Mouse (Mus musculus): Measurements from ENCODE around the gene Ly6g6f. TPM values are rescaled to one million over a fixed set of nuclear protein-coding genes. Genes with fewer than 3 reads are reported as not detected.
A peak's percentile ranks its signal among the peaks of the same experiment; 100 is the strongest.

The Ly6g6f gene
- polyA plus RNA-seq, 1 experiment from 2014 or later = 0.66 TPM

DNA sequence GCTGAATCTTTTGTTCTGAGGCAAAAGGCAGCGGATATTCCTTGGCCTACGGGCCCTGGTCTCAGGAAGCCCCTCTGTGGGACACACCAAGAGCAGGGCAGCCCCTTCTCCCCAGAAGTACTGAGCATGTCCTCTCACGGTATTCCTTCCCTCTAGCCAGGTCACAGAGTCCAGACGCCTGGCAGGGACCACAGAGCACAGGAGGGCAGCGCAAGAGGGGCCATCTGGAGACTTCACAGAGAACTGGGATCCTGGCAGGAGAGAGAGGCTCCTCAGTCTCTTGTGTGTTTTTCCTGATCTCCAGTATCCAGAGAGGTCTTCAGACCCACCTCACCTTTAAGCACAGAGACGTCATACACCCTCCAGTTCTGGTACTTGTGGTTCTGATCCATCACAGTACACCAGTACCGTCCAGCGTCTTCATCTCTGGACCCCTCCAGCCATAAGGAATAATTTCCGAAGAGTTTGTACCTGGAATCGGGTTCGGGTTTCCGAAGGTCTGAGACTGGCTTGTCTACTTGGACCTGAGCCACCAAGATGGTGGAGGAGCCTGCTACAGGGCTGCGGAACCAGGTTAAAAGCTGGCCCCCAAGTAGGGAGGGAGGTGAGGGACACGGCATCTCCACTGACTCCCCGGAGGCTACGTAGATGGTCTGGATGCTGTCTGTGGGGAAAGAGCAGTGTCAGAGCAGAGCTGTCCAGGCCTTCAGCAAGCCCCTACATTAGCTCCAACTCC lies 2.4 kb downstream of the Ly6g6f start:
- WGBS = 84% methylated on average over 16 of the region's 16 CpGs
- Histone ChIP-seq H3K27ac (no peak overlapping the region), H3K27me3 (ENCODE audit: low read depth, poor library complexity, severe bottlenecking) (peaks cover 15% of the 10 kb centered on the region), H3K4me3 (no peak overlapping the region), H3K36me3 (no peaks in the 10 kb centered on the region), H3K9me3 (replicated peaks) (no peaks in the 10 kb centered on the region), H3K4me1 (peaks cover 7% of the 10 kb centered on the region)
- DNase-seq (ENCODE audit: low spot score) = no peak

DNA sequence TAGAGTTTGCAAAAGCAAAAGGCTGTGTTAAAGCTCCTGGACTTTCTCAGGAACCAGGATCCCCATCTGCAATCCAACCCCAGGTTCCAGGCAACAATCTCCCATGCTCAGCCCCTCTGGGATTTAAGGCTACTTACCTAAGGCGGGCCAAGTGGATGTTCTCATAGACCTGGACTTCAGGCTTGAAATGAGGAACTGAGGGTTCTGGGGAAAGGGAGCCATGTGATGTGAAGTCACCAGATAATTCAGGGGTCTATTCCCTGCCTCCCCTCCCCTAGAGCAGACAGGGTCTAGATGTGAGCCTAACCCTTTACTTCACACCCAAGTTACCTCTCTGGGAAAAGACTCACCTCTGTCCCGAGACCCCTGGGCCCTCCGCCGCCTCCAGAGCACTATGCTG lies 4.7 kb downstream of the Ly6g6f start:
- Histone ChIP-seq H3K9me3 (replicated peaks) (no peaks in the 10 kb centered on the region), H3K27ac (no peak overlapping the region), H3K36me3 (no peaks in the 10 kb centered on the region), H3K4me1 (peaks cover 28% of the 10 kb centered on the region), H3K27me3 (ENCODE audit: low read depth, poor library complexity, severe bottlenecking) (peaks cover 29% of the 10 kb centered on the region), H3K4me3 (no peak overlapping the region)
- no peak for DNase-seq (ENCODE audit: low spot score)
- 86% methylated on average over 4 of the region's 4 CpGs for WGBS

DNA sequence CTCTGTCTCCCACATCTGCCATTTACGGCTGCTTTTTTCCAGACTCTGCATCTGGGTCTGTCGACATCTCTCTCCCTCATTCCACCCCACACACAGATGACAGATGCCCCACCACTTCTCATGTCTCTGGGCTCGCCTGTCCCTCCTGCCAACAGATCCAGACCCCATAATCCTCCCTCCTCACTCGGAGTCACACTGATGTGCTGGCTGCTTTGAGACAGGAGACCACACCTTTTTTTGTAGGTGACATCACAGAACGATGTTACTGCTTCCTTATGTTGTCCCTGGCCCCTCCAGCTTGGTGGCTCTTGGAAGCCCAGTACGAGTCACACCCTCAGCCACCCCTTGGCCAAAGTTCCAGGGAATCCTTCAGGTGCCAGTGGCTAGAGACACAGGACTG lies 5.2 kb downstream of the Ly6g6f start:
- Histone ChIP-seq H3K4me3 (no peak overlapping the region), H3K27me3 (ENCODE audit: low read depth, poor library complexity, severe bottlenecking) (peaks cover 29% of the 10 kb centered on the region), H3K9me3 (replicated peaks) (no peaks in the 10 kb centered on the region), H3K36me3 (no peaks in the 10 kb centered on the region), H3K4me1 (peaks cover 28% of the 10 kb centered on the region), H3K27ac (no peak overlapping the region)
- 49% methylated on average over 6 of the region's 6 CpGs for whole genome bisulfite sequencing
- no peak for DNase-seq (ENCODE audit: low spot score)

DNA sequence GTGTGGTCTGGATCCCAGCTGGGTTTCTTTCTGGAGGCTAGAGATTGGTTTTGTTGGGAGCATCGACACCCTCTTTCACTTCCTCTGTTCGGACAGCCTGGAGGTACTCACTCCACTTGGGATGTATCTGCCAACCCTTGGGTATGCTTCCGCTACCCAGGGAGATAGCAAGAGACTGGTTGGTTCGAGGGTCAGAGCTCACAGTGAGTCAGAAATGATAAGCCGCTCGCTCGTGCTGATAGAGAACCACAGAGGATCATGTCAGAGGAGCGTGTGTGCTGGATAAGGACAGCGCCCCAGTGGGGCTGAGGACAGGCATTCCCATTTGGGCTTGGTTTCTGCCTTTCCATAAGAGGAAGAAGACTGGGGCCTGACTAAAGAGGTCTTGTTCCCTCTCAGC lies 5.6 kb downstream of the Ly6g6f start:
- H3K4me3 ChIP-seq = no peak overlapping the region
- 76% methylated on average over 9 of the region's 9 CpGs for WGBS
- H3K27ac ChIP-seq = no peak overlapping the region
- no peaks in the 10 kb centered on the region for H3K9me3 ChIP-seq (replicated peaks)
- peaks cover 29% of the 10 kb centered on the region for H3K27me3 ChIP-seq (ENCODE audit: low read depth, poor library complexity, severe bottlenecking)
- H3K36me3 ChIP-seq = no peaks in the 10 kb centered on the region
- peaks cover 28% of the 10 kb centered on the region for H3K4me1 ChIP-seq
- no peak for DNase-seq (ENCODE audit: low spot score)

DNA sequence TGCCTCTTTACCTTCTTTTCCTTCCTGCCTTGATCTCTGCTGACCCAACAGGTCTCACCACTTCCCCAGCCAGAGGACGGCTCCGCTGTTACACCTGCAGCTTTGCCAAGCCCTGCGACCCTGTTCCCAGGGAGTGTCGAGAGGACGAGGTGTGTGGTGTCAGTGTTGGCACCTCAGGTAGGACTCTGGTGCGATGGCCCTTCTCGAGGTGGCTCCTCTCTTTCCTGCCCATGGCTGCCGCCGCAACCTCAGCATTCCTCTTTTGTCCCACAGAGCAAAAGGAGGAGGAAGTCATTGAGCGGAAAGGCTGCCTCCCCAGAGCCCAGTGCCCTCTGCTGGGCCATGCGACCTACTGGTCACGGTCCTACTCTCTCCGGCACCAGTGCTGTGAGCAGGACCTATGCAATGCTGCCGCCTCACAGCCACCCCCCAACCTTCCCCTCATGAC lies 7.6 kb downstream of the Ly6g6f start, which contains the start of gene Ly6g6d:
Gene Ly6g6d, minus strand, starts transcription at position 280 of the 448 bp plus-strand sequence.
- peak within 1 kb of the TSS; percentile 58 for H3K27ac ChIP-seq

DNA sequence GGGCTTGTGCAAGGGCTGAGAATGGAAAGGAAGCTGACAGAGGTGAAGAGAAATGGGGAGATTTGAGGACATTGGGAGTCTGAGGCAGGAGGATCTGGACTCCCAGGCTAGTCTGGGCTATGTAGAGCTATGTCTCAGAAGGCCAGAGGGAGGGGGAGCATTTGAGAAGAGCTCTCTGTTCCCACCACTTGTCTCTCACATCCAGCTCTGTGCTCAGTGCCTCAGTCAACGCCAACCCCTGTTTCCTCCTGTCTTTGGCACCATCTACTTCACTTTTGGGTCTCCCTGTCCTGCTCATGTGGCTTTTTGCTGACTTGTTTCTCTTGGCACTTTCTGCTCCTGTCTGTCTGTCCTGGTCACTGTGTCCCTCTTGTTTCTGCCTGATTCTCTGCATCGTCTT lies 8.1 kb downstream of the Ly6g6f start:
- Histone ChIP-seq H3K27me3 (ENCODE audit: low read depth, poor library complexity, severe bottlenecking) (peaks cover 29% of the 10 kb centered on the region), H3K4me3 (peak overlapping the region; percentile 37), H3K4me1 (peaks cover 36% of the 10 kb centered on the region), H3K9me3 (replicated peaks) (no peaks in the 10 kb centered on the region), H3K36me3 (no peaks in the 10 kb centered on the region), H3K27ac (peak overlapping the region; percentile 58; the same call in 1 of the 2 replicates)
- WGBS = 46% methylated on average over 2 of the region's 2 CpGs
- no peak for DNase-seq (ENCODE audit: low spot score)

More for the DNA sequence above, 7.6 kb downstream of the Ly6g6f start, which contains the start of gene Ly6g6d:
- Histone ChIP-seq H3K36me3 (no peaks in the 10 kb centered on the region), H3K9me3 (replicated peaks) (no peaks in the 10 kb centered on the region), H3K4me1 (peaks cover 36% of the 10 kb centered on the region), H3K4me3 (peak within 1 kb of the TSS; percentile 37), H3K27me3 (ENCODE audit: low read depth, poor library complexity, severe bottlenecking) (peaks cover 29% of the 10 kb centered on the region)
- peak; percentile 53 for DNase-seq (ENCODE audit: low spot score)
- 13% methylated on average over 14 of the region's 14 CpGs for WGBS

DNA sequence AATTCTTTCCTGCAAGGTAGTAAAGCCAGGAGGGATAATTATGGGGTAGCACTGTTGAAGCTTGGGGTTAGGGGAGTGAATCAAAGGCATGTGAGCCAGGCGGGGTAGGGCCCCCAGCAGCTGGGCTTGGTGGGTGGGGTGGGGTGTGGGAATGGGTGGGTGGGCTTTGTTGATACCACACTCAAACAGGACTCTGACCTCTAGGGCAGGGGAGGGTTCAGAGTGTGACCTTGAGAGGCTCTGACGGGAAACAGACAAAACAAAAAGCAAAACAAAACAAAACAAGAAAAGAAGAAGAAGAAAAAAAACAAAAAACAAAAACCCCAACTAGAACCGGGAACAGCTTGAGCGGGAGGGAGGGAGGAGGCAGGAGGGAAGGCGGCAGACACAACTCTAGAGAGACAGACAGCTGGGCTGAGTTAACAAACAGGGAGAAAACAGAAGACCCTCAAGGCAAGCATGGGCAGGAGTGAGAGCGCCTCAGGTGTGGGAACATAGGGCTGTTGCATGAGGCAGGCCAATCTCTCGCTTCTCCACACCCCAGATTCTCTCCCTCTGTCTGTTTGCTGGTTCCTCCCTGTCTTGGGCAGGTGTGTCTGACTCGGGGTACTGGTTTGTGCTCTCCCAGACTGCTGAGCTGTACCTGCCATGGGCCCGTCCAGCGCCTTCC lies 8.8 kb downstream of the Ly6g6f start, which contains the start of gene Ly6g6e:
Gene Ly6g6e, plus strand, starts transcription at position 396 of the 670 bp plus-strand sequence.
- Histone ChIP-seq H3K27ac (peak within 1 kb of the TSS; percentile 58), H3K4me3 (peak within 1 kb of the TSS; percentile 37)
- 22% methylated on average over 10 of the region's 10 CpGs for WGBS

DNA sequence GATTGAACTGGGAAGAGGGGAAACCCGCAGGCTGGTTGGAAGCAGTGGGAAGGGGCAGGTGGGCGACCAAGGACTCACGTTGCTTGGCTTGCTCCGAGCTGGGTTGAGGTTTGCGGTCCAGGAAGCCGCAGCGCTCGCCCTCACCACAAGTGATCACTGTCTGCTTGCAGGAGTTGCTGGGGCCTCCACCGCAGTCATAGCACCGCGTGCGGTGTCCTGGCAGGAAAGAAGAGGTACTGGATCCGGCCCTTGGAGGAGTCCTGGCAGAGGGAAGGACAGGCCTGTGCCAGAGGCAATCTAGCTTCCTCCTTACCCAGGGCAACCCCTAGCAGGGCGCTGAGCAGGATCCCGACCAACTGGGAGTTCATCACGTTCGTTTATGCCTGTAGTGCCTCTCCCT lies 11.3 kb downstream of the Ly6g6f start:
- 45% methylated on average over 17 of the region's 17 CpGs for WGBS
- H3K9me3 ChIP-seq (replicated peaks) = no peaks in the 10 kb centered on the region
- H3K27me3 ChIP-seq (ENCODE audit: low read depth, poor library complexity, severe bottlenecking) = peaks cover 25% of the 10 kb centered on the region
- H3K36me3 ChIP-seq = no peaks in the 10 kb centered on the region
- DNase-seq (ENCODE audit: low spot score) = no peak
- H3K4me3 ChIP-seq = no peak overlapping the region
- peaks cover 33% of the 10 kb centered on the region for H3K4me1 ChIP-seq
- H3K27ac ChIP-seq = peak overlapping the region; percentile 53

More for the DNA sequence above, 8.8 kb downstream of the Ly6g6f start, which contains the start of gene Ly6g6e:
- Histone ChIP-seq H3K27me3 (ENCODE audit: low read depth, poor library complexity, severe bottlenecking) (peaks cover 29% of the 10 kb centered on the region), H3K36me3 (no peaks in the 10 kb centered on the region), H3K4me1 (peaks cover 36% of the 10 kb centered on the region), H3K9me3 (replicated peaks) (no peaks in the 10 kb centered on the region)
- peak; percentile 41 for DNase-seq (ENCODE audit: low spot score)

DNA sequence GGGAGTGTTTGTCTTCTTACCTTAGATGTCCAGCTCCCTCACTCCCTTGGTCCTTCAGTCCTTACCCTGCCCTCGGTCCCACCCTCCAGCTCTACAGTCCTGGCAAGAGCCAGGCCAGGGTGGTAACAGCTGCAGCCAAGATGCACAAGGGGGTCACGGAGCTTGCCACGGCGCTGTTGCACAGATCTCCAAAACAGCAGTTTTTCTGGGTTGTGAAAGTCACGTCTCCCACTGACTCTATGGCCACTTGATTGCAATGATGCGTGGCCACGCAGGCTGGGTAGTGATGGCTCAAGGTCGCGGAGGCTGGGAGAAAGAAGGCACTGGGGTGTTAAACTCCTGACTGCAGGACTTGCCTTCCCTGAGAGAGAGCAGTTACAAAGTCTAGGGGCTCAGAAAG lies 14.0 kb downstream of the Ly6g6f start:
- H3K4me1 ChIP-seq = peaks cover 13% of the 10 kb centered on the region
- H3K9me3 ChIP-seq (replicated peaks) = no peaks in the 10 kb centered on the region
- no peak overlapping the region for H3K27ac ChIP-seq
- DNase-seq (ENCODE audit: low spot score) = no peak
- H3K36me3 ChIP-seq = no peaks in the 10 kb centered on the region
- WGBS = 83% methylated on average over 9 of the region's 9 CpGs
- H3K4me3 ChIP-seq = no peak overlapping the region
- H3K27me3 ChIP-seq (ENCODE audit: low read depth, poor library complexity, severe bottlenecking) = peaks cover 26% of the 10 kb centered on the region

DNA sequence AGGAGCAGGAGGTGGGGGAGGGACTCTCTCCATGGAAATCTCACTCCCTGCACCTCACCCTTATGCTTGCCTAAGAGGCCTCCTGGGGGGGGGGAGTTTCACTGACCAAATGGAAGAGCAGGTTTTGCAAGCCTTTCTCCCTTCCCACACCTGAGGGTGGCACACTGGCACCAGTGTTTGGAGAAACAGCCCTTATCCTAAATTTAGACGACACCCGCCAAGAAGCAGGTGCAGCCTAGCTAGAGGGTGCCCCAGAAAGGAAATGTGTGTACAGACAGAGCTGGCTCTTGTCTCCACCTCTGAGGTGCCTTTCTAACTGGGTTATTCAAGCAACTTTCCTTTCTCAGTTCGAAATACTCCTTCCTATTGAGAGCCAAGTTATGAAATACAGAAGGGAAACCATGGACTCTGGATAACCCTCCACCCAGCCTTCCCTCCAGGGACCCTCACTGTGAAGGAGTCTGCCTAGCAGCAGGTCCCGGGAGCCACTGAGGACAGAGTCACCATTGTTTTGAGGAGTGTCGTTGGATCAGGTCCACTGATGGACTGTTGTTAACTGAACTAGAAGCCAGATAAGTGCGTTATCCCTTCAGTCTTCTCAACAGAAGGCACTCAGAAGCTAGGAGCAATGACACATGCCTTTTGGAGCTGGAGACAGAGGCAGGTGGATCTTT lies 14.7 kb downstream of the Ly6g6f start:
- H3K27me3 ChIP-seq (ENCODE audit: low read depth, poor library complexity, severe bottlenecking) = peaks cover 34% of the 10 kb centered on the region
- H3K4me1 ChIP-seq = peaks cover 12% of the 10 kb centered on the region
- H3K9me3 ChIP-seq (replicated peaks) = no peaks in the 10 kb centered on the region
- 69% methylated on average over 6 of the region's 6 CpGs for WGBS
- no peak overlapping the region for H3K4me3 ChIP-seq
- no peak overlapping the region for H3K27ac ChIP-seq
- H3K36me3 ChIP-seq = no peaks in the 10 kb centered on the region
- DNase-seq (ENCODE audit: low spot score) = no peak

DNA sequence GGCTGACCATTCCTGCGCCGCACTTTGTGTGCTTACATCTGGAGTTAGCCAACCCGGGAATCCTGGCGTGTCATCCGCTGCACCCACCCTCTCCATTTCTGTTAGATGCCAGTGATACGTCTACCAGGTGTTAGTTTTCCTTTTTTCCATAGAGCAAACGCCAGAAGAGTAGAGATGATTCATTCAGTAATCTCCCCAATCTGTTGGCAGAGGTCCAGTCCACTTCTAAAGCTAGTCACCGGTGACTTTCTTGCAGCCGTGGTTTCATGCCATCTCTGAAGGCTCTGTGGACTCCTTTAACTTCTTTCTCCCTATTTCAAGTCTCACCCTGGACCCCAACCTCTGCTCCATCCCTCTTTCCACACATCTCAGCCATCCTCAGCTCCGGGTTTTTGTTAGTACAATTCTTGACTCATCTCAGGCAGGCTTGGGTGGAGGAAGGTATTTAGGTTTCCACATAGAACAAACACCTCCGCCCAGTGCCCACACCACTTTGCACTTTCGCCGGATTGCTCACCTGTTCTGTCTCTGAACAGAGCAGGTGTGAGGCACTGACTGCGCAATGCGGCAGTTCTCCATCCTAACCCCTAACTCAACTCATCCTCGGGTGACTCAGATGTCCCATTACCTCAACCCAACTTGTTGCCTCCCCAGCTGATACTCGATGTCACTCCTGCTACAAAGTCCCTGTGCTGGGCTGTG lies 17.0 kb downstream of the Ly6g6f start:
- no peak for DNase-seq (ENCODE audit: low spot score)
- H3K9me3 ChIP-seq (replicated peaks) = no peaks in the 10 kb centered on the region
- no peak overlapping the region for H3K4me3 ChIP-seq
- peaks cover 56% of the 10 kb centered on the region for H3K27me3 ChIP-seq (ENCODE audit: low read depth, poor library complexity, severe bottlenecking)
- H3K4me1 ChIP-seq = peaks cover 22% of the 10 kb centered on the region
- peaks cover 6% of the 10 kb centered on the region; the same call in 1 of the 2 replicates for H3K36me3 ChIP-seq
- 85% methylated on average over 17 of the region's 17 CpGs for WGBS
- no peak overlapping the region for H3K27ac ChIP-seq

DNA sequence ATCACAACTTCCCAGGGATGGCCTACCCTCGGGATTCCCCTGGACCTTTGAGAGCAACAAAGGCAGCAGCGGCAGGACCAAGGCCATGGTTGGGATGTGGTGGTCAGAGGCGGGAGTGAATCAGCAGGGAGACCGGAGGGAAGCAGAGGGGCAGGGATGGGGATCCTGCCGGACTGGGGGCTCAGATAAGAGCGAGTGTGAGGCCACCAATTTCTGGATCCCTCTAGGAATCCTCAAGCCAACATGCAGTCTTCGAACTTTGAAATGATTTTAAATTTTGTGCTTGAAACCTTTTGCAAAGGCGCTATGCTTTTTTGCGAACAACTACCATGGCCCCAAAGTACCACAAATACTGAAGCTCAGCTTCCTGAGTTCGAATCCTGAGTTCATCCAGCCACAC lies 19.3 kb downstream of the Ly6g6f start, which contains the start of gene Mpig6b:
Gene Mpig6b, minus strand, starts transcription at position 101 of the 400 bp plus-strand sequence.
- DNase-seq (ENCODE audit: low spot score) = no peak
- WGBS = 45% methylated on average over 10 of the region's 10 CpGs
- peak within 1 kb of the TSS; percentile 71 for H3K27ac ChIP-seq
- peak within 1 kb of the TSS; percentile 50 for H3K4me3 ChIP-seq
- no peaks in the 10 kb centered on the region for H3K9me3 ChIP-seq (replicated peaks)
- H3K4me1 ChIP-seq = peaks cover 29% of the 10 kb centered on the region
- peaks cover 67% of the 10 kb centered on the region for H3K27me3 ChIP-seq (ENCODE audit: low read depth, poor library complexity, severe bottlenecking)
- H3K36me3 ChIP-seq = peaks cover 28% of the 10 kb centered on the region
